Mouse (Mus musculus) kidney, postnatal 14 days (tissue): ENCODE results near the gene Dnhd1.

ENCODE experiments used
- DNase-seq: peaks from one replicate; pipeline ENCODE4 v3.0.0; 2022; ENCODE audit warnings: mixed read lengths

Dnhd1 gene

GRCm38 (mm10) chr7:105650639-105651435, at the start of gene Dnhd1:
Gene Dnhd1 (plus strand): TSS chr7:105650827.
- peak; percentile 90 for DNase-seq

GRCm38 (mm10) chr7:105602860-105603623, 47.6 kb upstream of the Dnhd1 start:
- peak; percentile 91 for DNase-seq

DNA sequence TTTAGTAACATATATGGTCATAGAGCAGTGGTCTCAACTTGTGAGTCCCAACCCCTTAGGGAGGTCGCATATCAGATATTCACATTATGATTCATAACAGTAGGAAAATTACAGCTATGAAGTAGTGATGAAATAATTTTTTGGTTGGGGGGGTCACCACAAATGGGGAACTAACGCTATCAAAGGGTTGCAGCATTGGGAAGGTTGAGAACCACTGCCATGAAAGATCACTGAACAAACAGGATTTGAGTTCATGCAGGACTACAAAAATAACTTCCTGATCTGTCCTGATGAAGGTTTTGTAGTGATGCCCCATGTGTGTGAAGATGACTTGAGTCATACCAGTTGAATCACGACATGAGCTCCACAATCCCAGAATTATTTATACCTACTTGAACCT, 42.2 kb upstream of the Dnhd1 start:
- DNase-seq = no peak

DNA sequence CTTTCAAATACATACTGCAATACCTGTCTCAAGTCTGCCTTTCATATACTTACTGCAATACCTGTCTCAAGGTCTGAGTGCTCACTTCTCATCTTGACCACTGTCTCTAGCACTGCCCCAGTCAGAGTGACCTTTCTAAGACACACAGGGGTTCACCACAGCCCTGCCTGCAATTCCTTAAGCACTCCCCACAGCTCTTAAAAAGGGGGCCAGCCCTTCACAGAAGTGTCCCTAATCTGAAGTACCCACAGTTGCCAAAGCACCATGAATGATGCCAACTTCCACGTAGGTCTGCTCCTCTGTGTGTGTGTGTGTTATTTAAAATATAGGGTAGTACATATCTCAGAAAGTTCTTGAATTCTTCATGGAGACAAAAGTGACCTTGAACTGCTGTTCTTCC, 38.9 kb upstream of the Dnhd1 start:
- no peak for DNase-seq

- peak; percentile 65 for DNase-seq
Measured at GRCm38 (mm10) chr7:105614400-105614799, 36.2 kb upstream of the Dnhd1 start.

DNA sequence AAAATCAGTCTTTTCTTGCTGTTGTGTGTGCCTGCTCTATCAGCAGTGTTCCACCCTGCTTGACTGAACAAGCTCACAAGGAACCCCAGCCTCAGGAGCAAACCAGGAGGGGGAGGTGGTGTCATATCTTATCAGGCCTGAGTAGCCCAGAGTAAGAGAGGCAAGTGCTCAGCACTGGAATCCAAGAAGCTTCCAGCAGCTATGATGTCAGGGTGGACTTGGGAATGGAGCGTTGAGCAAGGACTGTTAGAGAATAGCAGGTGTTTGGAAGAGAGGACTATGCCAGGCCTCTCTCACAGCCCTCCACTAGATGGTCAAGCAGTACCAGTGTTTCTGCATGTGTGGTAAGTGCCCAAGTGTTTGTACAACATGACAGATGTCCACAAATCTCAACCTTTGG, 34.9 kb upstream of the Dnhd1 start:
- no peak for DNase-seq

DNA sequence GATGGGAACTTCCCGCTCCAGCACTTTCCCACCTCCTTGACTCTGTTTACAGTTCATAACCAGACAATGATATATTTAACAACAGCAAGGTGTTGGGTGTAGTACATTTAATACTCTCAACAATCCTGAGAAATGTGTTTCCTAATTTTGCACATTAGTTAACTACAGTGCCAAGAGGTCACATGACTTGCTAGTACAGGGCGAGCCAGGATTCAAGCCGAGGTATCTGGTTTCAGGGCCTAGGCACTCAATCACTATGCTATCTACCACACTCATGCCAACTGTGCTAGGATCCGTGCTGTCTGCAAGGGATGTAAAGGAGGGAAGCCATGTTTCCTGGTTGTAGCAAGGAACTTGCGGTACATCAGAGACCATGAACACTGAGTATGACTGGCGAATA, 34.1 kb upstream of the Dnhd1 start:
- DNase-seq = no peak

- DNase-seq = no peak
Measured at GRCm38 (mm10) chr7:105617810-105618209, 32.8 kb upstream of the Dnhd1 start.

GRCm38 (mm10) chr7:105619701-105620100, 30.9 kb upstream of the Dnhd1 start:
- no peak for DNase-seq

- DNase-seq = no peak
Measured at GRCm38 (mm10) chr7:105621053-105621452, 29.6 kb upstream of the Dnhd1 start.

- no peak for DNase-seq
Measured at GRCm38 (mm10) chr7:105621646-105622292, 28.9 kb upstream of the Dnhd1 start.

DNA sequence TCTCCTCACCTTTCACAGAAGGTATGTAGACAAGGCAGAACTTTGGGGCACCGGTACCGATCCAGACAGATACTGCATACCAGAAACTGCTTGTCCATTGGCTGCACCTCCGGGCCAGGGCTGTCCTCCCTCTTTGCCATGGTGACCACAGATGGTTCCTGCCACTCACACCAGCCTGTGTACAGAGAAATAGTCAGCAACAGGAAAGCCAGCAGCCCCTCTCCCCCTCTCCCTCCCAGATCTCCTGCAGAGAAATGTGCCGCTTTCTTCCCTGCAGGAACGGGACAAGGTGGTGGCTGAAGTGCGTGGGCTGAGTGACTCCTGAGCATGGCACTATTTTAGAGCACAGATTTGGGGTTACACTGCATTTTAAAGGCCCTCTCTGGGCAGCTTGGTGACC, 25.2 kb upstream of the Dnhd1 start:
- no peak for DNase-seq

GRCm38 (mm10) chr7:105628633-105629032, 22.0 kb upstream of the Dnhd1 start:
- DNase-seq = peak; percentile 88

GRCm38 (mm10) chr7:105632551-105632972, 18.1 kb upstream of the Dnhd1 start:
- no peak for DNase-seq

- peak; percentile 96 for DNase-seq
Measured at GRCm38 (mm10) chr7:105633127-105633800, 17.4 kb upstream of the Dnhd1 start, which contains the start of gene Trim3. Gene Trim3 (minus strand): TSS chr7:105633571.

GRCm38 (mm10) chr7:105633801-105634135, 16.9 kb upstream of the Dnhd1 start:
- no peak for DNase-seq

DNA sequence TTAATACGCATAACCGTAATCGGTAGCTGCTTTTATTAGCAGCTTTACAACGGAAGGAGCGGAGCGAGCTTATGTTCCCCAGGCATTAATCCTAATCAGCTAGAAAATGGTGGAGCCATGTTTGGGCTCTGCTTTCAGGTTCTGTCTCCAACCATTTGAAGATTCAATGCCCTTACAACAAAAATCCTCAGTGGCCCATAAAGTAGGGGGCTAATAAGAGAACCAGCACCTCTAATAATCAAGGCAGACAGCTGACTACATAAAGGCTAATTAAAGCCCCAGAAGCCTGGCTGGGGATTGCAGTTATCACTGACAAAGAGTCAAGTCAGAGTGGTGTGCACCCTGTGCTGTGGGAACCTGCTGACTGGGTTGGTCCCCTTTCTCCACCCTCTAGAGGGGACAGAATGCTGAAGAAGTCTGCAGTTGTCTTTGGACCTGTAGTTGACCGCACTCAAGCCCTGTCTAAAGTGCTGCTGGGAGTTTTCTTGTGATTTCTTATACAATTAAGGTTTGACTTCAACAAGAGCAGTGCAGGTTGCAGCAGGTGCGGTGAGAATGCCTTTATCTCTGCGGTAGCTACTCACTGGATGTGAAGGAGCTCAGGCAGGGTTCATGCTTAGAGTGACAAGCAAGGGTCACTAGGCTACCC, 16.2 kb upstream of the Dnhd1 start:
- no peak for DNase-seq

DNA sequence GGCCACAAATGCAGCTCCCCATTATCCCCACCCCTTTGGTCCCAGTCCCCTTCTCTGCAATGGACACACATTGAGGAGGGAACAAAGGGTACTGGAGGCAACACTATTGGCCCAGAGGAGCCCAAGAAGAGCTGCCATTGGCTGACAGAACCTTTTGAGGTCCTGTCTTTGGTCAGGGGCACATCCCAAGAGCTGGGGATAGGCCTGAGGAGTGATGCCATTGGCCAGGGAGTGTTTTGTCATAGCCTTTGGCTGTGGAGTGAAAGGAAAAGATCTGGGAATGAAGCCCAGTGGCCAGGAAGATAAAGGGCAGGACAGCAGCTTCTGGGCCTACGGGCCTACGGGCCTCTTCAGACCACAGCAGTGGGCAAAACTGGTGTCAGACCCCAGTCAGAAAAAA, 14.9 kb upstream of the Dnhd1 start:
- DNase-seq = no peak

DNA sequence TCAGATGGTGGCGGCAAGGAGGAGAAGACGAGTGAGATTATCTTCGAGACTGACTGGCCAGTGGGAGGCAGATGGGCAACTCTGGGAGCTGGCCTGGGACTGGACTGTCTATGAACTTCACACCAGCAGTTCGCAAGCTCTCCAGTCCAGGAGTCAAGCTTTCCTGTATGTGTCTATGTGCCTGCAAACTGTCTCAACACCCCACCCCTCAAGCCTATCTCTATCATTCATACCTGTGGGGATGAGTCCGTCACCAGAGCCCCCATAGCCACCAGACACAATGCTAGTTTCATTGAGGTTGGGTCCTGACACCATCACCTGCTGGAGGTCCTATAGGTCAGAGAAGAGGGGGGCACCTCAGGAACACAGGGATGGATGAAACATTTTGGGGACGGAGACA, 11.9 kb upstream of the Dnhd1 start:
- DNase-seq = no peak

GRCm38 (mm10) chr7:105639304-105639703, 11.3 kb upstream of the Dnhd1 start:
- no peak for DNase-seq

DNA sequence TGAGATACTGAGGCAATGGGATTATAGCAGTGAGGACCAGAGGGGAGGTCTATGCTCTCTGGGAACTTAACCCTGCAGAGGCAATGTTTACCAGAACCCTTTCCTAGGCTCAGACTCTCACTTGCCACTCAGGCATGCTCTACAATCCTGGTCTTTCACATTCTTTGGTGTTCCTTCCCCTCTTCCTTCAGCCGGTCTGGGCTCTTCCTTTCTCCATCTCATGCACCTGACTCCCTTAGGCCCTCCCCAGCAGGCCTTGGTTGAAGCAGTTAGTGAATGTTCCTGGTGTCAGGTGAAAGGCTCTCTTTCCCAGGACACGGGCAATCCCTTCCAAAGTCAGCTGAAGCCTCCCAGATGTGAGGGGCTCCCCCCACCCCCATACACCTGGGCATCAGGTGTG, 10.9 kb upstream of the Dnhd1 start, which contains the start of gene Timm10b:
Gene Timm10b (plus strand): TSS at position 301 of the 400 bp plus-strand sequence.
- no peak for DNase-seq

- DNase-seq = peak; percentile 98
Measured at GRCm38 (mm10) chr7:105640233-105640893, 10.3 kb upstream of the Dnhd1 start, which contains the start of the genes Arfip2 and Gm45799. Gene Arfip2 (minus strand): TSS chr7:105640416. Gene Gm45799 (plus strand): TSS chr7:105640552.
